Mouse (Mus musculus): ENCODE results near the gene Vmn1r25.
"Not testable (repeated sequence)": the region's sequence is repeated elsewhere in the genome, so short reads cannot be mapped to it uniquely, and the experiment has no call there.

The Vmn1r25 gene

GRCm38 (mm10) chr6:57980710-57981109 is at the start of gene Vmn1r25:
Gene Vmn1r25, minus strand, starts transcription at chr6:57980810.
- DNase-seq (ENCODE audit: low read depth, low spot score): no peak

GRCm38 (mm10) chr6:58017478-58017877 is 36.9 kb upstream of the Vmn1r25 start:
- not testable (repeated sequence) for DNase-seq (ENCODE audit: low read depth, low spot score)

GRCm38 (mm10) chr6:58015059-58015458 is 34.4 kb upstream of the Vmn1r25 start, which contains the start of gene Vmn1r26:
Gene Vmn1r26, minus strand, starts transcription at chr6:58015159.
- no peak for DNase-seq (ENCODE audit: low read depth, low spot score)

GRCm38 (mm10) chr6:57961403-57961802 is 19.2 kb downstream of the Vmn1r25 start, which contains the start of gene Vmn1r24:
Gene Vmn1r24, minus strand, starts transcription at chr6:57961503.
- not testable (repeated sequence) for DNase-seq (ENCODE audit: low read depth, low spot score)

All from telencephalon, adult 2 months (tissue).